Mouse (Mus musculus) cerebellum, adult 2 months (tissue): ENCODE data around the gene Ubap2. TPM values are rescaled to one million over a fixed set of nuclear protein-coding genes. Genes with fewer than 3 reads are reported as not detected.

Experiments used
- DNase-seq, 2 experiments: peaks; one replicate each; pipeline ENCODE4 v3.0.0; 2021
- H3K27ac ChIP-seq: fragments of 200-500 bp; 2 replicates; pipeline ENCODE4 v1.5.1; 2012; ENCODE audit warnings: low read length, control low read depth, inconsistent platforms; ENCODE audit not compliant: insufficient read depth
- H3K27me3 ChIP-seq: fragments of 200-500 bp; 2 replicates; pipeline ENCODE4 v1.6.1; 2012; ENCODE audit warnings: inconsistent platforms, mild to moderate bottlenecking, low read length, moderate library complexity; ENCODE audit not compliant: control insufficient read depth, insufficient read depth
- H3K4me1 ChIP-seq: fragments of 200-500 bp; 2 replicates; pipeline ENCODE4 v1.6.1; 2011; ENCODE audit warnings: low read length; ENCODE audit not compliant: control insufficient read depth, insufficient read depth
- H3K4me3 ChIP-seq: fragments of 200-500 bp; replicated peaks from 2 replicates; pipeline ENCODE3; 2011; ENCODE audit warnings: mild to moderate bottlenecking, low read depth, low read length, control low read depth; ENCODE audit not compliant: insufficient read depth
- CTCF ChIP-seq: fragments of 200-500 bp; IDR thresholded peaks from 2 replicates; pipeline ENCODE4 v1.5.1; 2011; ENCODE audit warnings: low read depth, mild to moderate bottlenecking, control low read depth, low read length, moderate library complexity, borderline replicate concordance; ENCODE audit not compliant: insufficient read depth
- POLR2A ChIP-seq: fragments of 200-500 bp; IDR thresholded peaks from 2 replicates; pipeline ENCODE4 v1.6.1; 2011; ENCODE audit warnings: low read length, control low read depth, borderline replicate concordance; ENCODE audit not compliant: insufficient read depth
- WGBS: fragments of 180-500 bp; shearing (Covaris S2); methylation state at CpG from one replicate; pipeline ENCODE4 v1.1.7; 2018; 5-methylcytosine and 5-hydroxymethylcytosine counted together
- polyA plus RNA-seq: library from polyadenylated mRNA; depleted of rRNA; stranded (reverse); fragments of >200 nt; gene quantifications from 2 replicates; pipeline ENCODE4 v1.2.3, GENCODE M21; 2012

Gene Ubap2
- polyA plus RNA-seq, 1 experiment = 27.4 TPM

DNA sequence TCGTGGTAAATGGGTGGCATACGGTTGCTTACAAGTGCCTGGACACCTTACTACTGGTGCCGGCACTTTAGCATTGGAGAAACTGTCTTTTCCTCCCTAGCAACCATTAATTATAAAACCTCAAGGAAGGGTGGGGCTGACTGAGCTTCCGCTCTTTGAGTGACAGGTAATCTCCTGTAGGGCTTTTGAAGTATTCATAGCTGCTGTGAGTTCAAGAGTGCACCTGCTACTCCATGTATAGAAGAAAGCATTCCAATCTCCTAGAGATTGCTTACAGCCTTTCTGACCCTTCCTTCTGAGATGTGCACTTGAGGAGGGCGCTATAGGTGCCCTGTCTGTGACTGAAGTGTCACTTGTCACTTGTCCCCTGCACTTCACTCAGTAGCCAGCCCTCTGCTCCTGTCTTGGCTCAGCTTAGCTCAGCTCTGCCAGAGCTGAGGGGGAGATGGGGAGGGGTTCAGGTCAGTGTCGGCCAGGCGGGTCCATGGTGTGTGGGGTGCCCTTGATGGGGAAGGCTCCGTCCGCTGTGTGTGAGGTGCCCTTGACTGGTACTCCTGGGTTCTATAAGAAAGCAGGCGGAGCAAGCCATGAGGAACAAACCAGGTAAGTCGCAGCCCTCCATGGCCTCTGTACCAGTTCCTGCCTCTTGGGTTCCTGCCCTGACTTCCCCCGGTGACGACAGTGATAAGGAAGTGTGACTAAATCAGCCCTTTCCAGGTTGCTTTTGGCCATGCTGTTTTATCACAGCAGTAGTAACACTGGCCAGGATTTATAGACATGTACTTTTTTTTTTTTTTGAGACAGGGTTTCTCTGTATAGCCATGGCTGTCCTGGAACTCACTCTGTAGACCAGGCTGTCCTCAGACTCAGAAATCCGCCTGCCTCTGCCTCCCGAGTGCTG, 94.9 kb downstream of the Ubap2 start:
- TF ChIP-seq CTCF (no peak), POLR2A (no peak)
- Histone ChIP-seq H3K4me1 (peaks cover 5% of the 10 kb centered on the region; the same call in 1 of the 2 replicates), H3K27me3 (no peaks in the 10 kb centered on the region), H3K4me3 (no peak overlapping the region), H3K27ac (no peak overlapping the region)
- no peak for DNase-seq
- WGBS = 73% methylated on average over 15 of the region's 15 CpGs

DNA sequence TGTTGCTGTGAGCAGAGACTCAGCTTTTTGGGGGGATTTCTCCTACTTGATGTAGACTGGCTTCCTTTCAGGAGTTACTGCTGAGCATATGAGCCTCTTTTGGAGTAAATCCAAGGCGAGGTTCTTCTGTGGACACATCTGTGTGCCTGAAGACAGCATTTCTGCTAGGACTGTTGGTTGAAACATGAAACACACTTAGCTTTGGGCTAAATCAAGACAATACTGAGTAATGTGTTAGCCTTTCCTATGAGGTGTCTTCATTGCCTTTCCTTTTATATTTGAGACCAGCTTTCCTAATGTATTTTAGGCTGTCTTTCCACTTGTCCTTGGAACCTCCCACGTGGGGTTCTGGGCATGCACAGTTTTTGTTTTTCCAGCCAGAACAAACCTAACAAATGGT, 100.3 kb downstream of the Ubap2 start:
- Histone ChIP-seq H3K4me1 (peaks cover 3% of the 10 kb centered on the region; the same call in 1 of the 2 replicates), H3K27ac (no peak overlapping the region), H3K27me3 (no peaks in the 10 kb centered on the region), H3K4me3 (no peak overlapping the region)
- TF ChIP-seq CTCF (no peak), POLR2A (no peak)
- DNase-seq = no peak
- WGBS = 62% methylated on average over 2 of the region's 2 CpGs

GRCm38 (mm10) chr4:41170970-41171369, 104.0 kb downstream of the Ubap2 start:
- WGBS = 73% methylated on average over 2 of the region's 2 CpGs
- TF ChIP-seq POLR2A (no peak), CTCF (no peak)
- Histone ChIP-seq H3K27me3 (no peaks in the 10 kb centered on the region), H3K4me1 (no peaks in the 10 kb centered on the region; the same call in 1 of the 2 replicates), H3K4me3 (no peak overlapping the region), H3K27ac (no peak overlapping the region)
- DNase-seq = no peak

DNA sequence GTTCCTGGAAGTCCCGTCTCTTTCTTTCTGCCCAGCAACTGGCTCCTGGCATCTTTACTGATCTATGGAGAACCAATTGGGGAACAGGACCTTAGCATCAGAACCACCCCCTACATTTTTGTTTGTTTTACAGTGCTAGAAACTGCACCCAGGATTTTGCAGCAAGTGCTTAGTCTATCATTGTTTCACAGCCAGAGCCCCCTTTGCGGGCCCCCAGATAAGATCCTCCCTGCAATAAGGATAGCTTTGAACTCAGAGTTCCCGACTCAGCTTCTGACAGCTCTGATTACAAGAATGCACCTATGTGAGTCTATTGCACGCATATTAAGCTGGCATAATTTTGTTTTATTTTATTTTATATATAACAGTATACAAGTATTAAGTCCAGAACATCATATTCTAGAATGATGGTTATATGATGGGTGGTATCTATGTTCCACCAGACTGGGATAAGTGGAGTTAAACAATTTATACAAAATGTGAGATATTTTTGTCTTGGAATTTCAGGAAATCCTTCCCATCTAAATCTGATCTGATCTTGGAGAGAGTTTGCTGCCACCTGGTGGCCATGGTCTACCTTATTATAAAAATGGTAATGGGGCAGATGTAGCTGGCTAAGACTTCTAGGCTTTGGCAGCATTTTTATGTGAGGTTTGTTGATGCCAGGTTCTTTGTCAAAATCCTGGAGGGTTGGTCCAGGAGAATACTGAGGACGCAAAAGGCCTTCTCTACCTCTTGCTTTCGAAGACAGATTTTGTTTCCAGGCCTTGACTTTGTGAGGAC, 109.1 kb downstream of the Ubap2 start:
- no peak overlapping the region; the same call in none of the 2 replicates for H3K27ac ChIP-seq
- peak; percentile 83 to 86 for DNase-seq
- H3K4me3 ChIP-seq = no peak overlapping the region
- H3K4me1 ChIP-seq = peaks cover 6% of the 10 kb centered on the region; the same call in 1 of the 2 replicates
- 30% methylated on average over 6 of the region's 6 CpGs for WGBS
- TF ChIP-seq CTCF (peak; percentile 50; the same call in 1 of the 2 replicates), POLR2A (no peak)
- no peaks in the 10 kb centered on the region for H3K27me3 ChIP-seq

DNA sequence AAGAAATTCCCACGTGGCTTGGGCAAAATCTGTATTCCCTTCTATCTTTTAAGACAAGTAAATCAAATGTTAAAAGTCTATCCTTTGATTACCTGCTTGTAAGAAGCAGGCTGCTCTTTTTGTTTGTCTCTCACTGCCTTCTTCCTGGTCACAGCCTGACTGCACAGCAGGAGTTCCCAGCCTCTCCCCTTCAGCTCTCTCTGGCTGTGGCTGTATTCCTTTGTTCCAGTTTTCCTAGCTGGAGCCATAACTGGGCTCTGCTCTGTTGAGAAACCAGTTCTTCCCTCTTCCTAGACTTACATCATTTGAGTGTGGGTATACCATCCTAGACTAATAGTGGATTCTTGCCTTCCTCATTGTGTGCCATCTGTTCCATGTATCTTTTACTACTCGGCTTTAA, 110.0 kb downstream of the Ubap2 start:
- no peaks in the 10 kb centered on the region for H3K27me3 ChIP-seq
- no peak for TF ChIP-seq POLR2A
- no peak for TF ChIP-seq CTCF
- no peak overlapping the region for H3K4me3 ChIP-seq
- 7% methylated on average over 2 of the region's 2 CpGs for WGBS
- DNase-seq = peak; percentile 65 to 73
- H3K4me1 ChIP-seq = peaks cover 6% of the 10 kb centered on the region; the same call in 1 of the 2 replicates
- no peak overlapping the region; the same call in 1 of the 2 replicates for H3K27ac ChIP-seq

DNA sequence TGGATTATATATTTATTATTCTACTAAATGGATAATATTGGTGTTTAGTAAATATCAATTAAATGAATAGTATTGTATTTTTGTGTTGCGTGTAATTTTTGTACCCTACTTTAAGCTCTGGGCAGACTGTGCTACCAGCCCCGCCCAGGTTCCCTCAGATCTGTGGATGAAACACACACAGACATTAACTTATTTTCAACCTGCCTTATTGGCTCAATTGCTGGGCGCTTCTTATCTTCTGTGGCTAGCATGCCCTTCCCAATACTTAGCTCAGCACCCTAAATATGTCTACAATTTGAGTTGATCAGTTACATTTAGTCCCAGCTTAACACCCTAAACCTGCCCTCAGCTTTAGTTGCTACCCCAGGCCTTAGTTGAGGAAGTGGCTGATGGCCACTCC, 113.7 kb downstream of the Ubap2 start:
- no peak overlapping the region for H3K4me3 ChIP-seq
- H3K4me1 ChIP-seq = peaks cover 6% of the 10 kb centered on the region; the same call in 1 of the 2 replicates
- no peak overlapping the region for H3K27ac ChIP-seq
- TF ChIP-seq POLR2A (no peak), CTCF (no peak)
- no peak for DNase-seq
- 98% methylated on average over 3 of the region's 3 CpGs for WGBS
- H3K27me3 ChIP-seq = no peaks in the 10 kb centered on the region

DNA sequence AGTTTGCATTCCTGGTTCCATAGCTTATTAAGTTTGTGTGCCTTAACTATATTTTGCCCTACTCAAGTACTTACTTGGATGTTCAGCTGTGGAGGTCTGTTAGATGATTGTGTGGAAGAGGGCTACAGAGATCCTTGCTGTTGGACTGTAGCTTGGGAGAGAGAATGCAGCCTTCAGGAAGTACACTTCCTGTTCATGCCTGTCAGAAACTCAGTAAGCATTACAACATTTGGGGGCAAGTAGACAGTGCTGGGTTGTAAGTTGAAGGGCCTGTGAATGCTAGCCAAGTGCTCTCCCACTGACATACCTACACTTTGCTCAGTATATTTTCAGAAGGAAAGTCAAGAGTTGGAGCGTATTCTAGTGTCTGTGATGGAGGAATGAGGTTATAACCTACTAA, 116.7 kb downstream of the Ubap2 start:
- H3K27me3 ChIP-seq = no peaks in the 10 kb centered on the region
- 86% methylated on average over 1 of the region's 1 CpGs for WGBS
- no peak for DNase-seq
- H3K27ac ChIP-seq = no peak overlapping the region
- H3K4me3 ChIP-seq = no peak overlapping the region
- TF ChIP-seq POLR2A (no peak), CTCF (no peak)
- peaks cover 3% of the 10 kb centered on the region; the same call in 1 of the 2 replicates for H3K4me1 ChIP-seq
